Mouse (Mus musculus) embryonic fibroblast, embryonic 13.5 days (primary cell): ENCODE data around the gene Icos.

ENCODE experiments used
- CTCF ChIP-seq: IDR thresholded peaks from 2 replicates; pipeline ENCODE4 v1.5.1; 2011; ENCODE audit warnings: mild to moderate bottlenecking, control low read depth, low read length, moderate library complexity, borderline replicate concordance; ENCODE audit not compliant: insufficient read depth
- POLR2A ChIP-seq: IDR thresholded peaks from 2 replicates; pipeline ENCODE4 v1.6.1; 2011; ENCODE audit warnings: low read depth, mild to moderate bottlenecking, control low read depth, low read length, moderate library complexity

DNA sequence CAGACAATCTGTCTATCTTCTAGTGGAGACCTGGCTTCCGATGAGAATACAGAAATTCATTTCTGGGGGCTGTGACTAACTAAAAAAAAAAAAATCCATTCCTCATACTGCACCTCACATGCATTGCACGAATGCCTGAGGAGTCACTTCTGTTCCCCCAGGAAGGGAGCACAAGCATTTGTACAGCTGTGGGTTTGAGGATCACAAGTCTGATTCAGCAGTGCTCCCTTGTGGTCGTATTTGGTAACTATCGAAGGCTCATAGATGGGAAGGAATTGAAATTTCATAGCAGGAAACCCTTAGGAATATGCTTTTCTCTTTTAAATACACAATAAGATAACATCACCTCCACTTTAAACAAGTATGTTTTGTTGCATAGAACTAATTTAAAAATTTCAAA is 16.6 kb upstream of the Icos start:
- TF ChIP-seq POLR2A, result no peak
- no peak for TF ChIP-seq CTCF
